Mouse (Mus musculus) heart, adult 2 months (tissue): ENCODE data around the gene Disp2.

Experiments used
- CTCF ChIP-seq: fragments of 200-600 bp; IDR thresholded peaks from 2 replicates; pipeline ENCODE4 v1.8.1; 2022; ENCODE audit warnings: antibody characterized with exemption, mild to moderate bottlenecking, moderate library complexity
- EP300 ChIP-seq: fragments of 200-500 bp; IDR thresholded peaks from 2 replicates; pipeline ENCODE4 v1.6.1; 2011; ENCODE audit warnings: low read depth, low read length, control low read depth; ENCODE audit not compliant: insufficient read depth
- POLR2A ChIP-seq: fragments of 200-500 bp; IDR thresholded peaks from 2 replicates; pipeline ENCODE4 v1.6.1; 2011; ENCODE audit warnings: mild to moderate bottlenecking, low read depth, low read length, control low read depth; ENCODE audit not compliant: insufficient read depth

DNA sequence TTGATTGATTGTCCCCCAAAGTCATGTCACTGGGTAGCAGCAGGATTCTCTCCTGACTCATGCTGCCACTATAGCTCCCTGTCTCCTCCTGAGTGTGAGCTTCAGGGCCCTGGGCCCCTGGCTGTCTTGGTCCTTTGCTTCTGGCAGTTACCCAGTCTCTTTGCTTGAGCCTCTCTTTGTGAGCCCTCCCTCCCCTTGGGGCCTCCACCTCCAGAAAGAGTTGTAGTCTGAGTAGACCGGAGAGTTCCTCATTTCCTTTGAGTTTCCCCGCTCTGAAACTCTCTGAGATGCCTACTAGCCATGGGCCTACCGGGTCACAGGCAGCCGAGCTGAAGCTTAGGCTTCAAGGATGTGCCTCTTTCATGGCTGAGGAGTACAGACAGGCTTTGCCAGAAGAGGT is 14.1 kb downstream of the Disp2 start:
- no peak for TF ChIP-seq CTCF
- no peak for TF ChIP-seq EP300
- no peak for TF ChIP-seq POLR2A
